Comparison of ENCODE assay signal across 19 mouse cellular contexts in genomic region chr6:36960658-36961057, GRCm38 (mm10).
"Had no signal": no experiment of that assay in that cellular context is flagged by ENCODE, and none has a peak within 500 bp of the region (broad histone marks: within the 10 kb centered on the region; RNA-seq: fewer than 3 reads in every experiment).

No protein-coding gene starts in this region.

- ATAC-seq: hindbrain, postnatal 0 days; inflammation-experienced regulatory T-cells, adult 6 months; intestine, postnatal 0 days; midbrain, embryonic 13.5 days had no signal

- H3K9ac ChIP-seq: limb, embryonic 12.5 days; limb, embryonic 15.5 days; liver, embryonic 15.5 days; lung, embryonic 15.5 days; midbrain, embryonic 13.5 days; stomach, embryonic 15.5 days had no signal

- H3K4me3 ChIP-seq: limb, embryonic 12.5 days; limb, embryonic 15.5 days; liver, embryonic 15.5 days; lung, embryonic 15.5 days; megakaryocyte, embryonic 14.5 days; midbrain, embryonic 10.5 days; midbrain, embryonic 13.5 days; stomach, embryonic 15.5 days had no signal

- H3K9me3 ChIP-seq: limb, embryonic 15.5 days; liver, embryonic 15.5 days; lung, embryonic 15.5 days; midbrain, embryonic 10.5 days; midbrain, embryonic 13.5 days; stomach, embryonic 15.5 days had no signal

- H3K4me2 ChIP-seq: limb, embryonic 12.5 days; limb, embryonic 15.5 days; liver, embryonic 11.5 days; liver, embryonic 15.5 days; lung, embryonic 15.5 days; midbrain, embryonic 13.5 days; stomach, embryonic 15.5 days had no signal

- H3K27me3 ChIP-seq: limb, embryonic 12.5 days; limb, embryonic 15.5 days; liver, embryonic 15.5 days; lung, embryonic 15.5 days; megakaryocyte, embryonic 14.5 days; midbrain, embryonic 13.5 days; stomach, embryonic 15.5 days had no signal

- H3K36me3 ChIP-seq: limb, embryonic 12.5 days; limb, embryonic 15.5 days; liver, embryonic 15.5 days; lung, embryonic 15.5 days; midbrain, embryonic 10.5 days; stomach, embryonic 15.5 days had no signal

- H3K27ac ChIP-seq: hindbrain, postnatal 0 days; limb, embryonic 12.5 days; limb, embryonic 15.5 days; liver, embryonic 15.5 days; lung, embryonic 15.5 days; midbrain, embryonic 10.5 days; midbrain, embryonic 13.5 days; stomach, embryonic 15.5 days had no signal

- DNase-seq: left cerebral cortex, postnatal 4 days; lung, adult 18-20 months; lung, postnatal 10 days; lung, postnatal 36 days; right cerebral cortex, postnatal 14 days; spleen, adult 18-20 months; thymus, postnatal 25 days had no signal

- H3K4me1 ChIP-seq: limb, embryonic 12.5 days; limb, embryonic 15.5 days; liver, embryonic 15.5 days; lung, embryonic 15.5 days; megakaryocyte, embryonic 14.5 days; midbrain, embryonic 10.5 days; midbrain, embryonic 13.5 days; stomach, embryonic 15.5 days had no signal
